Mouse (Mus musculus) intestine, embryonic 16.5 days (tissue): ENCODE measurements around the gene Fam111a. TPM values are rescaled to one million over a fixed set of nuclear protein-coding genes. Genes with fewer than 3 reads are reported as not detected.

Experiments
- ATAC-seq: fragments of 200-750 bp; cut with Nextera tagmentation; 2 replicates; pipeline ENCODE4 v1.8.0; 2017; ENCODE audit warnings: moderate TSS enrichment, moderate library complexity
- H3K27ac ChIP-seq: fragments of 300-500 bp; sonication (generic); 2 replicates; pipeline ENCODE4 v1.5.1; 2014; ENCODE audit warnings: mild to moderate bottlenecking, low read length
- H3K27me3 ChIP-seq: fragments of 300-500 bp; sonication (generic); replicated peaks from 2 replicates; pipeline ENCODE4 v1.6.1; 2014; ENCODE audit warnings: low read length, control low read depth, mixed read lengths; ENCODE audit not compliant: control insufficient read depth, insufficient read depth
- H3K36me3 ChIP-seq: fragments of 300-500 bp; sonication (generic); 2 replicates; pipeline ENCODE4 v1.6.1; 2014; ENCODE audit warnings: low read length, control low read depth; ENCODE audit not compliant: control insufficient read depth, insufficient read depth
- H3K4me1 ChIP-seq: fragments of 300-500 bp; sonication (generic); 2 replicates; pipeline ENCODE4 v1.6.1; 2014; ENCODE audit warnings: low read length, control low read depth, mixed read lengths; ENCODE audit not compliant: control insufficient read depth, insufficient read depth
- H3K4me2 ChIP-seq: fragments of 300-500 bp; sonication (generic); 2 replicates; pipeline ENCODE4 v1.6.1; 2014; ENCODE audit warnings: low read depth, low read length, control low read depth
- H3K4me3 ChIP-seq: fragments of 300-500 bp; sonication (generic); 2 replicates; pipeline ENCODE4 v1.5.1; 2014; ENCODE audit warnings: mild to moderate bottlenecking, low read length
- H3K9ac ChIP-seq: fragments of 300-500 bp; sonication (generic); 2 replicates; pipeline ENCODE4 v1.6.1; 2014; ENCODE audit warnings: low read depth, low read length
- H3K9me3 ChIP-seq: fragments of 300-500 bp; sonication (generic); 2 replicates; pipeline ENCODE4 v1.6.1; 2016; ENCODE audit warnings: low read length, control low read depth; ENCODE audit not compliant: control insufficient read depth
- WGBS: fragments of 180-500 bp; shearing (Covaris S2); extraction: QIAGEN DNeasy Blood & Tissue Kit; methylation state at CpG from one replicate; pipeline ENCODE4 v1.1.7; 2014; 5-methylcytosine and 5-hydroxymethylcytosine counted together
- polyA plus RNA-seq: library from polyadenylated mRNA; unstranded; fragments of >200 nt; fragmentation: Nextera tagmentation; extraction: Ambion mirVana; gene quantifications from 2 replicates; pipeline ENCODE4 v1.2.1, GENCODE M21; 2015

The Fam111a gene
- polyA plus RNA-seq, 1 experiment from 2014 or later: 16.3 TPM

DNA sequence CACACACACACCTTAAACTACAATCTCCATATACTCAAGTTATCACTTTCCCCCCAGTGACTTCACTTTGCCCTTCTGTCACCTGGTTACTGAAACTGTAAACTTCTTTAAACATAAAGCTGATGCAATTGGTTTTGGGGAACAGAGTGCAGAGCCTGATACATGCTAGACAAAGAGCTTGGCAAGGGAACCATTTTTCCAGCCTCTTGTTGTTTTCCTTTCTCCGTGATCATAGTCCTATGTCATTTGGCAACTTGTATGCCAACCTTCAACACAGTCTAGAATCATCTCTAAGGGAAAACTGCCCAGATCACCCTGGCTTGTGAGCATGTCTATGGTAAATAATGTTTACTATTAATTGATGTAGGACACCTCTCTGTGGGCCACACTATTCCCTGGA, 92.5 kb downstream of the Fam111a start:
- ATAC-seq: no peak
- Histone ChIP-seq H3K9me3 (no peaks in the 10 kb centered on the region), H3K4me3 (no peak overlapping the region), H3K9ac (no peak overlapping the region), H3K4me2 (no peak overlapping the region), H3K27me3 (no peaks in the 10 kb centered on the region), H3K27ac (no peak overlapping the region), H3K36me3 (no peaks in the 10 kb centered on the region), H3K4me1 (no peaks in the 10 kb centered on the region)
- WGBS: 82% methylated on average over 1 of the region's 1 CpGs

Other genes starting within 250 kb of the Fam111a start
- gene Olfr1436, start 246.6 kb upstream of the Fam111a start, polyA plus RNA-seq: not detected in 2 replicates
- gene Olfr1437, start 220.6 kb upstream of the Fam111a start, polyA plus RNA-seq: not detected in 2 replicates
- not detected in 2 replicates for gene Olfr1438-ps1, start 209.8 kb upstream of the Fam111a start, polyA plus RNA-seq
- not detected in 2 replicates for gene Olfr1440, start 158.5 kb upstream of the Fam111a start, polyA plus RNA-seq
- not detected in 2 replicates for gene Olfr1441, start 128.3 kb upstream of the Fam111a start, polyA plus RNA-seq
- gene Pfpl, start 117.8 kb upstream of the Fam111a start, polyA plus RNA-seq: not detected in 2 replicates
- gene Mpeg1, start 85.0 kb upstream of the Fam111a start, polyA plus RNA-seq: 0.97 and 1.0 TPM in 2 replicates
- 9.9 and 11.1 TPM in 2 replicates for gene Dtx4, start 44.3 kb upstream of the Fam111a start, polyA plus RNA-seq
- 0.10 and 0.17 TPM in 2 replicates for gene Gm4952, start 54.2 kb downstream of the Fam111a start, polyA plus RNA-seq
- 0.62 and 0.64 TPM in 2 replicates for gene Glyat, start 87.6 kb downstream of the Fam111a start, polyA plus RNA-seq
- gene Olfr1442, start 124.7 kb downstream of the Fam111a start, polyA plus RNA-seq: not detected in 2 replicates
- not detected in 2 replicates for gene Olfr1443, start 132.4 kb downstream of the Fam111a start, polyA plus RNA-seq
- 3.4 and 3.7 TPM in 2 replicates for gene Keg1, start 150.0 kb downstream of the Fam111a start, polyA plus RNA-seq
- 0.88 and 1.0 TPM in 2 replicates for gene Cntf, start 219.9 kb downstream of the Fam111a start, polyA plus RNA-seq